Mouse (Mus musculus): ENCODE measurements around the gene Gabra3. TPM values are rescaled to one million over a fixed set of nuclear protein-coding genes. Genes with fewer than 3 reads are reported as not detected.

Gabra3 gene
- polyA plus RNA-seq (2014; fragmentation: Illumina TruSeq; extraction: RNeasy Lipid Tissue Mini Kit (QIAGEN cat#74804); ENCODE audit: low read depth, low replicate concordance): 2.6 TPM

GRCm38 (mm10) chrX:72656230-72656898 is at the start of gene Gabra3:
Gabra3 (minus strand) TSS chrX:72656848.

GRCm38 (mm10) chrX:72386758-72387157 is 269.9 kb downstream of the Gabra3 start, which contains the start of gene Magea10:
Magea10 (minus strand) TSS chrX:72386858.

Other genes with a start within 250 kb of the Gabra3 start
- gene Gabrq, start 168.3 kb upstream of the Gabra3 start, polyA plus RNA-seq (2014; fragmentation: Illumina TruSeq; extraction: RNeasy Lipid Tissue Mini Kit (QIAGEN cat#74804); ENCODE audit: low read depth, low replicate concordance): 0.31 TPM

All from heart, adult 10 weeks (tissue).